Mouse (Mus musculus) embryonic facial prominence, embryonic 11.5 days (tissue): ENCODE data around the gene Gpr135. TPM values are rescaled to one million over a fixed set of nuclear protein-coding genes. Genes with fewer than 3 reads are reported as not detected.

Experiments
- ATAC-seq: fragments of 200-750 bp; cut with Nextera tagmentation; replicated peaks from 2 replicates; pipeline ENCODE4 v1.8.0; 2017; ENCODE audit warnings: low read depth; ENCODE audit not compliant: insufficient number of reproducible peaks, low FRiP score, low TSS enrichment
- DNase-seq: peaks from one replicate; pipeline ENCODE4 v3.0.0-alpha.2; 2015; ENCODE audit warnings: low spot score
- H3K27ac ChIP-seq: fragments of 300-500 bp; sonication (generic); replicated peaks from 2 replicates; pipeline ENCODE4 v1.5.1; 2014; ENCODE audit warnings: mild to moderate bottlenecking, low read depth, low read length, control low read depth
- H3K27me3 ChIP-seq: fragments of 300-500 bp; sonication (generic); 2 replicates; pipeline ENCODE4 v1.6.1; 2014; ENCODE audit warnings: mild to moderate bottlenecking, low read length, moderate library complexity, mixed read lengths; ENCODE audit not compliant: control insufficient read depth, insufficient read depth
- H3K36me3 ChIP-seq: fragments of 300-500 bp; sonication (generic); replicated peaks from 2 replicates; pipeline ENCODE4 v1.6.1; 2014; ENCODE audit warnings: low read depth, mild to moderate bottlenecking, low read length, moderate library complexity, mixed read lengths; ENCODE audit not compliant: control insufficient read depth, insufficient read depth
- H3K4me1 ChIP-seq: fragments of 300-500 bp; sonication (generic); 2 replicates; pipeline ENCODE4 v1.6.1; 2014; ENCODE audit warnings: low read length, mixed read lengths; ENCODE audit not compliant: control insufficient read depth, insufficient read depth
- H3K4me2 ChIP-seq: fragments of 300-500 bp; sonication (generic); 2 replicates; pipeline ENCODE4 v1.6.1; 2014; ENCODE audit warnings: low read depth, mild to moderate bottlenecking, control low read depth, low read length, moderate library complexity
- H3K4me3 ChIP-seq: fragments of 300-500 bp; sonication (generic); 2 replicates; pipeline ENCODE4 v1.5.1; 2014; ENCODE audit warnings: low read depth, low read length, control low read depth
- H3K9ac ChIP-seq: fragments of 300-500 bp; sonication (generic); replicated peaks from 2 replicates; pipeline ENCODE4 v1.6.1; 2014; ENCODE audit warnings: mild to moderate bottlenecking, control low read depth, low read length
- H3K9me3 ChIP-seq: fragments of 300-500 bp; sonication (generic); replicated peaks from 2 replicates; pipeline ENCODE4 v1.6.1; 2016; ENCODE audit warnings: mild to moderate bottlenecking, low read length, inconsistent platforms, mixed read lengths; ENCODE audit not compliant: control insufficient read depth
- WGBS: fragments of 180-500 bp; shearing (Covaris S2); extraction: QIAGEN DNeasy Blood & Tissue Kit; methylation state at CpG from one replicate; pipeline ENCODE4 v1.1.7; 2014; 5-methylcytosine and 5-hydroxymethylcytosine counted together
- polyA plus RNA-seq: library from polyadenylated mRNA; unstranded; fragments of >200 nt; fragmentation: Nextera tagmentation; extraction: Ambion mirVana; gene quantifications from 2 replicates; pipeline ENCODE4 v1.2.1, GENCODE M21; 2014

Gpr135 gene
- polyA plus RNA-seq, result 0.29 and 0.55 TPM in 2 replicates

DNA sequence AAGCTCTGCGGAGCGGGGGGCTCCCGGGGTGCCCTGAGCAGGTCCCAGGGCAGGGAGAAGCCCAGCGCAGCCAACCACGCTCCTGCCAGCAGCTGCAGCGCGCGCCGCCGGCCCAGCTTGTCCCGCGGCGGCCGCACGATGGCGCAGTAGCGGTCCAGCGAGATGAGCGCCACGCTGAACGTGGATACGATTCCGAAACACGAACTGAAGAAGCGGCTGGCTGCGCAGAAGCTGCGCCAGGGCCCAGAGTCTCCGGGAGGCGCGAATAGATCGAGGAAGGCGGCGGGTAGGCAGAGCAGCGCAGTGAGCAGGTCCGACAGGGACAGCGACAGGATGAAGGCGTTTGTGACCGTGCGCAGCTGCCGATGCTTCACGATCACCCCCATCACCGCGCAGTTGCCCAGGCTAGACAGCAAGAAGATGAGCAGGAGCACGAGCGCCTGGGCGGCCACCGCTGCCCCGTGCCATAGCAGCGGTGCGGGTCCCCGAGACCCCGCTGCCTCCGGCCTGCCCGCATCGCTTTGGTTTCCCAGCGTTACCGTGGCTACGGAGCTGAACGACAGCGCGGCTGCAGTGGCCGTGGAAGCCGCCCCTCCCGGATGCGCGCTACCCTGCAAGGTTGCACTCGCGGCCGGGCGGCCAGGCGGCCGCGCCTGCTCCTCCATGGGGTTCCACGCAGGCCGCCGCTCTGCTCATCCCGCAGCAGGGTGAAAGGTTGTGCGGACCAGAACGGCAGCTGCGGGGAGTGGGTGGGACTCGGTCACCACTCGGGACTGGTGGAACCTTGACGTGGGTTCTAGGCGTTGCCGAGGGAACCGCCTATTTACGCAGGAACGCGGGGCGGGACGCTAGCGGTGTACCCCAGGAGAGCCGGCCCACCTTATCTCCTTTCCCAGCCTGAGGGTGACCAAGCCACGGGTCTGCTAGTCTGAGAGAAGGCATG is at the start of gene Gpr135:
Gene Gpr135, minus strand, starts transcription at position 799 of the 943 bp plus-strand sequence.
- ATAC-seq (peak; percentile 88), DNase-seq (peak; percentile 89)
- no peaks in the 10 kb centered on the region for H3K36me3 ChIP-seq
- H3K4me2 ChIP-seq, result peak within 1 kb of the TSS; percentile 99
- H3K27me3 ChIP-seq, result peaks cover 9% of the 10 kb centered on the region
- H3K27ac ChIP-seq, result no peak within 1 kb of the TSS
- no peaks in the 10 kb centered on the region for H3K4me1 ChIP-seq
- H3K4me3 ChIP-seq, result peak within 1 kb of the TSS; percentile 65
- under 1% methylated on average over 93 of the region's 94 CpGs for WGBS
- H3K9ac ChIP-seq, result peak within 1 kb of the TSS; percentile 69
- no peaks in the 10 kb centered on the region for H3K9me3 ChIP-seq

DNA sequence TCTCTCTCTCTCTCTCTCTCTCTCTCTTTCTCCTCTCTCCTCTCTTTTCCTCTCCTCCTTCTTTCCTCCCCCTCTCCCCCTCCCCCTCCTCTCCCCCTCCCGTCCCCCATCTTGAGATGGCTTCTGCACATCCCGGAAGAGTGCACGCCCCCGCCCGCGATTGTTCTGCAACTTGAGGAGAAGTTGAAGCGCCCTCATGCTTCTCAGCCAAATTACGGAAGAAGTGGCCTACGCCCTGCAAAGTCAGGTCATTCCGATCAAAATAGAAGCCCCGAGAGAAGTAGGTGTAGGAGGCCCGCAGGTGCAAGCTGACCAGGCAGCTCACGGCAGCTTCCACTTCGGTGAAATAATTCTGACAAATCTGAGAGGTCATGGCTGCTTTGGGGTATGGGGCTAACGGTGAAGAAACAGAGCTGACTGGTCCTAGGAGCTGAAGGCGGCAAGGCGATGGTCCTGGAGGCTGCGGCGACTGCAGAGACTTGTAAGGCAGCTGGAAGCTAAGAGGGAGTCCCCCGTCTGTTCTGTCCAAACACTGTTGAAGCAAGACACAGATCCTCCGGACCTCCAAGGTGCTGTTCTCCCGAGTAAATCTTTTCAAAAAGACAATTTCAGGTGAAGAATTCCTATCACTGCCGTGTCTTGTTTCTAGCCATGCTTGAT is 44.9 kb upstream of the Gpr135 start:
- H3K4me3 ChIP-seq, result no peak overlapping the region
- ATAC-seq (no peak), DNase-seq (no peak)
- no peaks in the 10 kb centered on the region for H3K27me3 ChIP-seq
- H3K27ac ChIP-seq, result no peak overlapping the region
- no peaks in the 10 kb centered on the region for H3K4me1 ChIP-seq
- 83% methylated on average over 21 of the region's 23 CpGs for WGBS
- H3K36me3 ChIP-seq, result no peaks in the 10 kb centered on the region
- no peak overlapping the region for H3K9ac ChIP-seq
- no peak overlapping the region for H3K4me2 ChIP-seq
- H3K9me3 ChIP-seq, result no peaks in the 10 kb centered on the region

DNA sequence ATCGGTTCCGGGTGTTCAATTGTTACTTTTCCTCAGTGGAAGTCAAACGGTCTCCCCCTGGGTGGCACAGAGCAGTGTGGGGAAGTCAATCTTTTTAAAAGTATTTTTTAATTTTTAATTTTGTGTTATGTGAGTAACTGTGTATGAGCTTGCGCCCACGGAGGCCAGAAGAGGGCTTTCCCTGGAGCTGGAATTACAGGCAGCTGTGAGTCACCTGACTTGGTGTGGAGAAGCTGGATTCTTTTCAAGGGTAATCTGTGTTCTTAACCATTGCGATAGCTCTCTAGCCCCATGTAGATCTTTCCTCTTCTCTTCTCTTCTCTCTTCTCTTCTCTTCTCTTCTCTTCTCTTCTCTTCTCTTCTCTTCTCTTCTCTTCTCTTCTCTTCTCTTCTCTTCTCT is 44.2 kb upstream of the Gpr135 start:
- no peak for DNase-seq
- Histone ChIP-seq H3K4me3 (no peak overlapping the region), H3K27me3 (no peaks in the 10 kb centered on the region), H3K9ac (no peak overlapping the region), H3K36me3 (no peaks in the 10 kb centered on the region), H3K4me1 (no peaks in the 10 kb centered on the region), H3K9me3 (no peaks in the 10 kb centered on the region), H3K4me2 (no peak overlapping the region), H3K27ac (no peak overlapping the region)
- no peak for ATAC-seq
- 78% methylated on average over 6 of the region's 6 CpGs for WGBS

DNA sequence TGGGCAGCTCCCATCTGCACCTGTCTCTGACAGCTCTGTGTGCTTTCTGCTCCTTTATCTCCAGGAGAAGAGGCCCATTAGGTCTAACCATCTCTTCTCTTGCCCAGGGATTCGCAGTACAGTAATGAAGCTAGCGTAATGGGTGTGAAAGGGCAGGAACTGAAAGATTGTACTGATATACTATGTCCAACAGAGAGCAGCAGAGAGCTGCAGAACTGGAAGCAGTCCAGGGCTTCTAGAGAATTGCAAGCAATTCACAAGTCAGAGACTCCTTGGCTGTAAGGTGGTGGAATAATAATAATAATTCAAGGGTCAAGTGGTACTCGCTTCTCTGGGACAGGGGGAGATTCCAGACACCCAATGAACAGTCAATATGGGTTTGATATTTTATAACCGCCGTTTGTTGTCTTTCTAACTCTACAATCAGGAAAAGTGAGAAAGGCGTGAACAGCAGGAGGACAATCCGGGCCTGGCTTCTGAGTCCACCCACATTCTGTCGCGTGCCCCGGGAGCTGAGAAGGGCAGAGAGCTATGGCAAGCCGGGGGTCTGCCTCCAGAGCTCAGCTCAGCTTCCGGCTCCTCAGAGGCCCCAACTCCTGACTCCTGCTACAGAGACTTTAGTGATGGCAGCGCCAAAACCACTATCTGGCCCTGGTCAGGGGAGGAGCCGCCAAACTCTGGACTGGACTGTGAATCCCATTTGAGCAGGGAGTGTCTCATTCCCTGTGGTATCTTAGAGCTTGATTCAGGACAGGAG is 33.8 kb upstream of the Gpr135 start:
- H3K9ac ChIP-seq, result 0 out of 2 replicates have a peak overlapping the region, but pooled peaks have one; percentile 32
- no peaks in the 10 kb centered on the region for H3K27me3 ChIP-seq
- no peaks in the 10 kb centered on the region for H3K36me3 ChIP-seq
- H3K4me3 ChIP-seq, result no peak overlapping the region
- 31% methylated on average over 14 of the region's 14 CpGs for WGBS
- no peak overlapping the region for H3K4me2 ChIP-seq
- H3K27ac ChIP-seq, result no peak overlapping the region
- DNase-seq, result peak; percentile 81
- H3K9me3 ChIP-seq, result no peaks in the 10 kb centered on the region
- ATAC-seq, result no peak; the same call in 1 of the 2 replicates
- no peaks in the 10 kb centered on the region for H3K4me1 ChIP-seq

DNA sequence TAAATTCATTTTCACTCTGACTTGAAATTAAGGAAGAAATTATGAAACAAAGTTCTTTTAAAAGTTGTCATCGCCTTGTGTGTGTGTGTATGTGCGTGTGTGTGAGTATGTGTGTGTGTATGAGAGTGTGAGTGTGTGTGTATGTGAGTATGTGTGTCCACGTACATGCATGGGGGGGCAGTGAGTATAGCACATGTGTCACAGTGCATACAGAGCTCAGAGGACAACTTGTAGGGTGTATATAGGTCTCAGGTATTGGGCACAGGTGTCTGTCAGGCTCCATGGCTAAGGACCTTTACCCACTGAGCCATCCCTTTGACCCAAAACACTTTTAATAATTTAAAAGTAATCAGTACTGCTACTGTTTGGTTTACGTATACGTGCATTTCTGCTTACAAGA is 33.1 kb upstream of the Gpr135 start:
- H3K27me3 ChIP-seq, result no peaks in the 10 kb centered on the region
- WGBS, result 88% methylated on average over 5 of the region's 5 CpGs

DNA sequence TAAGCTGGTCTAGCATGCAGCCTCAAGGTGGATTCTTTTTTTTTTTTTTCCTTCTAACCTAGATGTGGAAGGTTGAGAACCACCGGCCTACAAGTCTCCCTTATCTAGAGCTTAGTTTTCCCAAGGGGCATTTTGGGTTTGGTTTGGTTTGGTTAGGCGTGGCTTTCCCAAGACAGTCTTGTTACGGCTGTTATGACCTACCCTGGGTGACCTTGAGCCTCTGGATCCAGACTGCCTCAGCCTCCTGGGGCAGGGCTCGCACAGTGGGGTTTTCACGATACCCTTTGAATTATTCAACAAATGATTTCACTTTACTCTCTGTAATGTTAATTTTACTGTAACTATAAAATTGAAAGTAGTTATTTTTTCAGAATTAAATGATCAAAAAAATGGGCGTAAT is 31.9 kb upstream of the Gpr135 start:
- H3K9ac ChIP-seq, result no peak overlapping the region
- no peak for DNase-seq
- H3K27me3 ChIP-seq, result no peaks in the 10 kb centered on the region
- no peaks in the 10 kb centered on the region for H3K9me3 ChIP-seq
- H3K27ac ChIP-seq, result no peak overlapping the region
- ATAC-seq, result no peak
- H3K36me3 ChIP-seq, result no peaks in the 10 kb centered on the region
- no peak overlapping the region for H3K4me2 ChIP-seq
- H3K4me1 ChIP-seq, result no peaks in the 10 kb centered on the region
- no peak overlapping the region for H3K4me3 ChIP-seq
- WGBS, result 81% methylated on average over 6 of the region's 6 CpGs

More for the DNA sequence above, 33.1 kb upstream of the Gpr135 start:
- H3K9ac ChIP-seq, result no peak overlapping the region
- DNase-seq (no peak), ATAC-seq (0 out of 2 replicates have a peak, but pooled peaks have one; percentile 44)
- H3K4me1 ChIP-seq, result no peaks in the 10 kb centered on the region
- no peak overlapping the region for H3K27ac ChIP-seq
- H3K4me3 ChIP-seq, result no peak overlapping the region
- no peaks in the 10 kb centered on the region for H3K9me3 ChIP-seq
- H3K4me2 ChIP-seq, result no peak overlapping the region
- H3K36me3 ChIP-seq, result no peaks in the 10 kb centered on the region

DNA sequence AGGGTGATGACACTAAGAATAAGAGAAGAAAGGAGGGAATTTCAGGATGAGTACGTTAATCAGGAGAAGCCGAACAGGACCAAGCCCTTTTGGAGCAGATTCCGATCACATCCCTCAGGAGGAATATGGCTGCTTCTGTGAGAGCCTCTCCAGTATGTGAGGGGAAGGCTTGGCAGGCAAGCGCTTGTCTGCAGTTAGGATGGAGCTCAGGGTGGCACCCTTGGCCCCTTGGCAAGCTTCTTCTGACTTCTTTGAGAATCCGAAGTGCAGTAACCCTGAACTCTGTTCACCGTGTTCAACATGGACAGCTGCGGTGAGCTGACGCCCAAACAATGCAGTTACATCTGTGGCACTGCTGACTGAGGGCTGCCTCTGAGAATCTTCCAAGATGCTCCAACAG is 26.0 kb upstream of the Gpr135 start:
- peaks cover 4% of the 10 kb centered on the region for H3K36me3 ChIP-seq

More for the DNA sequence above, 26.0 kb upstream of the Gpr135 start:
- Histone ChIP-seq H3K4me3 (no peak overlapping the region), H3K4me2 (no peak overlapping the region), H3K27ac (no peak overlapping the region), H3K4me1 (no peaks in the 10 kb centered on the region), H3K9ac (no peak overlapping the region), H3K9me3 (no peaks in the 10 kb centered on the region), H3K27me3 (no peaks in the 10 kb centered on the region)
- DNase-seq (no peak), ATAC-seq (no peak)
- WGBS, result 94% methylated on average over 8 of the region's 8 CpGs
